Mouse (Mus musculus) central nervous system, embryonic 14 days (tissue): ENCODE measurements around the gene Gm12184. TPM values are rescaled to one million over a fixed set of nuclear protein-coding genes. Genes with fewer than 3 reads are reported as not detected.

Experiments
- polyA plus RNA-seq: library from polyadenylated mRNA; depleted of rRNA; stranded (reverse); fragments of >200 nt; gene quantifications from 2 replicates; pipeline ENCODE4 v1.2.3, GENCODE M21; 2012; rRNA removed

Gene Gm12184
- polyA plus RNA-seq, result 35.7 and 42.7 TPM in 2 replicates

GRCm38 (mm10) chr11:48825979-48826751 is at the start of gene Gm12184, which contains the start of gene Trim7:
TSS of gene Gm12184 (minus strand) at chr11:48826655.
TSS of gene Trim7 (plus strand) at chr11:48826140.

GRCm38 (mm10) chr11:48871201-48871772 is 44.8 kb upstream of the Gm12184 start, which contains the start of gene Irgm1:
TSS of gene Irgm1 (minus strand) at chr11:48871683.

DNA sequence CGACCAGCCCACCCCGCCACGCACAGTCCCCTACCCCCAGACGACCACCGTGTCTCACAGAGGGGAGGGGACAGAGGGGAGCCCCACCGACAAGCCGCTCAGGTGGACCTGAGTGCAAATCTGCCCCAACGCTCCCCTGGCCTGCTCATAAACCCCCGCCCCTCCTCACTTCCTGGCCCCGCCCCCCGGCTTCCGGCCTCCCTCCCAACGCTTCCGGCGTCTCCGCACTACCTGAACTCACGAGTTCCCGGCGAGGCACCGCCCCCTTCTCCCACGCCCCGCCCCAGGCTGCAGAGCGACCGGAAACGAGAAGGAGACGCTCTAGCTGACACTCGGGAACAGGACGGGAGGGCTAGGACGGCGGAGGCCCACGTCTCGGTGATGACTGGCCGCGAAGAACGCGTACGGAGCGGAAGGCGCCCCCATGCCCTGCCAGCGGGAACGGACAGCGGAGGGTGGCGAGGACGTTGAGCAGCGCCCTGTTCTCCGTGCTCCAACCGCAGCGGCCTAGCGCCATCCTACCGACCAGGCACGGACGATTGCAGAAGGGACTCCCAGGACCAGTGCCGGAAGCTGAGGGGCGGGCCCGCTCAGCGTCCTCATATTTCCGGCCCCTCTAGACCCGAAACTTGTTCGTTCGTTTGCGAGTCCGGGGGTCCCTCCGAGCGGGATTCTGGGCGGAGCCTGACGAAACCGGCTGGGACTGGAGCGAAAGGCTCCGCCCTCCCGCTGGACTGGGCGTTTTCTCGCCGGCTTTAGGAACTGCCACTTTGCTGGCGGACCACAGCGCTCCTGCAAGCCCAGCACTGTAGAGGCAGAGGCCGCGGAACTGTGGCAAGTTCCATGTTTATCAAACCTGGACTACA is 9.4 kb downstream of the Gm12184 start, which contains the start of gene Trim41:
Gene Trim41, minus strand, starts transcription at position 554 of the 866 bp plus-strand sequence.

DNA sequence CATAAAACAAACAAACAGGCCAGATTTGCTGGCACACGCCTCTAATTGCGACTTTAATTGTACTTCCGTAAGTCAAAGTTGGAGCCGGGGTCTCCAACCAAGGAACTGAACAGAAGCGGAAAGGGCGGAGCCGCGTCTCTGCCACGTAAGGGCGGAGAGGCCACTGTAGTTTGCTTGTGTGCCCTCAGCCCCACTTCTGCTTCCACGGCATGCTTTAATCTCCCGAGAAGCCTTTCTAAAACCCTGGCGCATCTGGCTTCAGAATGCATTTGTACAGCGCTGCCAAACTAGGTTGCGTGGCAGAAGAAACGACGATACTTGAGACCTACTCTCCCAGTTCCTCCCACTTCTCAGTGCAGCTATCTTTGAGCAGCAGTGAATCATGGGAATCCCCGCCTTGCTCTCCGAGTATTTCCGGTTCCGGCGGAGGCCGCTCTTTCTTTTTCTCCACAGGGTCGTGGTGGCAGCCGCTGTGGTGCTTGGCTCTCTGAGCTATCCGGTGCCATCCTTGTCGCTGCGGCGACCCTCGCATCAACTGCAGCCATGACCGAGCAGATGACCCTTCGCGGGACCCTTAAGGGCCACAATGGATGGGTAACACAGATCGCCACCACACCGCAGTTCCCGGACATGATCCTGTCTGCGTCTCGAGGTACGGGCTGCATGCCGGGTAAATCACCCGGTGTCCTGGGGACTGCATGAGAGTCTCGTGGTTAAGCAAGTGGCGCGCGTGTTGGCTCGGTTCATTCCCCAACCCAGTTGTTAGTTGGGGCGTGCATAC is 26.3 kb downstream of the Gm12184 start, which contains the start of gene Rack1:
Gene Rack1, plus strand, starts transcription at position 412 of the 781 bp plus-strand sequence.

Other genes starting within 250 kb of the Gm12184 start
- 1,456 and 1,471 TPM in 2 replicates for gene Rack1, start 26.3 kb downstream of the Gm12184 start, polyA plus RNA-seq
- gene Trim41, start 9.3 kb downstream of the Gm12184 start, polyA plus RNA-seq, result 44.5 and 49.2 TPM in 2 replicates
- 2.5 and 2.8 TPM in 2 replicates for gene Trim7, start 515 bp downstream of the Gm12184 start, polyA plus RNA-seq
- 4.1 and 6.1 TPM in 2 replicates for gene Irgm1, start 45.0 kb upstream of the Gm12184 start, polyA plus RNA-seq
- 0.18 and 0.22 TPM in 2 replicates for gene Gm5431, start 75.6 kb upstream of the Gm12184 start, polyA plus RNA-seq
- gene Psme2b, start 119.5 kb upstream of the Gm12184 start, polyA plus RNA-seq, result 0.60 and 0.89 TPM in 2 replicates
- gene Olfr56, start 152.2 kb upstream of the Gm12184 start, polyA plus RNA-seq, result 0.11 and 0.24 TPM in 2 replicates
- 0.11 and 0.23 TPM in 2 replicates for gene 9930111J21Rik1, start 152.7 kb upstream of the Gm12184 start, polyA plus RNA-seq
- 0.04 and 0.06 TPM in 2 replicates for gene Gm12185, start 165.6 kb upstream of the Gm12184 start, polyA plus RNA-seq
- gene Tgtp1, start 167.5 kb upstream of the Gm12184 start, polyA plus RNA-seq, result 0.32 and 0.76 TPM in 2 replicates
- gene 9930111J21Rik2, start 224.6 kb upstream of the Gm12184 start, polyA plus RNA-seq, result 0.28 and 0.37 TPM in 2 replicates
- 0.32 and 1.3 TPM in 2 replicates for gene Tgtp2, start 237.6 kb upstream of the Gm12184 start, polyA plus RNA-seq
- gene Ifi47, start 249.9 kb upstream of the Gm12184 start, polyA plus RNA-seq, result 1.8 and 2.6 TPM in 2 replicates